Mouse (Mus musculus): ENCODE results near the gene Zcrb1.

The Zcrb1 gene

GRCm38 (mm10) chr15:93371838-93372237 lies 26.3 kb downstream of the Zcrb1 start:
- CTCF ChIA-PET = interaction anchor here (0.7 kb wide), 1 partner anchor 12 kb away, joined by 6 read pairs; no protein-coding TSS in a partner anchor

DNA sequence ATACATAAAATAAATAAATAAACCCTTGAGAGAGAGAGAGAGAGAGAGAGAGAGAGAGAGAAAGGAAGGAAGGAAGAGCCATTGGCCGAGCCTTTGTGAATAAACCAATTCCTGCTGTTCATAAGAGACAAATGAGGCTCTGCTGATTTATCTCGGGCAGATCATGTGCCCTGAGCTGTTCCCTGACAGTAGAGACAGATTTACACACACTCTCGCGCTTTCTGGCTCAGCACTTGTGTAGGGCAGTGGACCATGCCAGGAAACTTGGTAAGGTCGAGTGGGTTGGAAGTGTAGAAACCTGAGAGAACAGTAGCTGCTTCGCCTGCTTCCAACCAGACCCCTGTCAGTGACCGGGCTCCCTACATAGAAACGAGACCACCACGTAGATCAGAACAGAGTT lies 29.6 kb downstream of the Zcrb1 start:
- CTCF ChIA-PET = interaction anchor here (0.6 kb wide), 1 partner anchor 8 kb away, joined by 3 read pairs; no protein-coding TSS in a partner anchor

DNA sequence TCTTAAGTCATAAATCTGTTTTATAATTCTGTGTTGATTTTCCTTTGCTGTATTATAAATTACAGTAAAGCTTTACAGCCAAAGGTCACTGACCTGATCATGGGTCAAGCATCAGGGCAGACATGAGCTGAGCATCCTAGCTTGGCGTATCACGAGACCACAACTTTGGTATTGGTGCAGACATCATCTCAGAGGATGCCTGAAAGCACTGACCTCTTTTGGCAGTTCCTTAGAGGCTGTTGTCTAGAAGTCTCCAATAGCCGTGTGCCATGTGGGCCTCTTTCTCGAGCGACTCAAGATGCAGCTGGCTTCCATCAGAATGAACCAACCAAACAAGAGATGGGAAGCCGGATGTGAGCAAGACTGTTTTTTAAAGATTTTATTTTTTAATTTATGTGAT lies 32.6 kb downstream of the Zcrb1 start:
- CTCF ChIA-PET = interaction anchor here (0.6 to 0.7 kb wide), 2 partner anchors 39 to 74 kb away, joined by 3 read pairs; no protein-coding TSS in a partner anchor

DNA sequence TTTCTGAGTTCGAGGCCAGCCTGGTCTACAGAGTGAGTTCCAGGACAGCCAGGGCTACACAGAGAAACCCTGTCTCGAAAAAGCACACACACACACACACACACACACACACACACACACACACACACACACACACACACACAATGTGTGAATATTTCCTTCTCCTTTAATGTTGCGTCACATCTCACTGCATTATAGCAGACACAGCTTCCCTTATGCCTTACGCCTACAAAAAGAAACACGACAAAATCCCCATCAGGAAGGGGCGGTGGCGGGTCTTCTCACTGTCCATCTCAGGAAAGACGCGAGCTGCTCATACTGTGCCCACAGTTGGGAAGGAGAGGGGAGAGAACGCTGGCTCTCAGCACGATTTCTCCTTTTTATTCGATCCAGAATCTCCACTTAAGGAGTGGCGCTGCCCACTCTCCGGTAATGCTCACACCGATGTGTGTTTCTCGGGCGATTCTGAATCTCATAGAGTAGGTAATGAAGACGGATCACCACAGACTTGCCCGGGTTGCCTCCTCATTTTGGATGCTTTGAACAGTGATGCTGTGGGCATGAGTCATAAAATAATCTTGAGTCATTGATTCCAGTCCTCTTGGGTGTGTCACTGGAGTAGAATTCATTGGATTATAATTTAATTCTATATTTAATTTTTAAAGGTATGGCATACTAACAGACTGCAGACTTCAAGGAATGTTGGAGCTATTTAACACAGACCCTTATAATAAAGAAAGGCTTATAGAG lies 39.6 kb downstream of the Zcrb1 start:
- CTCF ChIA-PET = no interaction called here

GRCm38 (mm10) chr15:93340630-93341379 lies 57.3 kb downstream of the Zcrb1 start:
- CTCF ChIA-PET = interaction anchor here (0.6 kb wide), 1 partner anchor 140 kb away, joined by 3 read pairs; no protein-coding TSS in a partner anchor

DNA sequence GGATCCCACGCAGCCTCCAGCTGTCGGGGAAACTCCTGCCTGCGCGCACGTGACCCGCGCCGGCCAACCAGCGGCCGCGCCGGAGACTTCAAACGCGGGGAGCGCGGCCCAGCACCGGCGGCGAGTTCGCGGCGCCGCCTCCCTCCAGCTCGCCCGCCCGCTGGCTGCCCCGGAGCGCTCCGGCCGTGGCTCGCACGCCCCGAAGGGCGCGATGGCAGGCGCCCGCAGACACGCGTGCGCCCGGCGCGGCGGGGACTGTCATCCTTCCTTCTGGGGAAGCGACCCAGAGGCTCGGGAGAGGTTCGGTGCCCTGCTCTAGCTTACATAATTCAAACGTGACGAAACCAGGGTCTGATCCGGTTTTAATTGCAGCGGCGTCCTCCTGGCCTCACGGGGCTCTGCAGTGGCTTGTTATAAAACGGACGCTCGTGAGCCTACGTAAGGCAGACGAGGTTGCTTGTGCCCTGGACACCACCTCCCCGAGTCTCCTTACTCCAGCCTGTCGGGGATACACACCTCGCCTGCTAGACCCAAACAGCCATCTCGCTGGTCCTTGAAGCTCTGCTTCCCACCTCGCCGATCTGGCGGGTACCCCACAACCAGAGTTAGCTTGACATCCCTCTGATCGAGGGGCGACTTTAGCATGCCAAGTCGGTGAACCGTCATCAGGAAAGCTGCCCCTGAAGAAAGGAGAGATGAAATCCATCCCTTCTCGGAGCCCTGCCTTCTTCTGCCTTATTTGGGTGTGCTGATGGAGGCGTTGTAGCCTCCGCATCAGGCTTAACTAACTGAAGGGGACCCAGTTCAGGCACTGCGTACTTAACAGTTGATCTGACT lies 61.0 kb downstream of the Zcrb1 start, which contains the start of gene Yaf2:
Gene Yaf2, minus strand, starts transcription at position 11 of the 837 bp plus-strand sequence.
- CTCF ChIA-PET = no interaction called here

GRCm38 (mm10) chr15:93336658-93336924 lies 61.5 kb downstream of the Zcrb1 start:
- CTCF ChIA-PET = no interaction called here
